Mouse (Mus musculus) heart, adult 18-20 months (tissue): ENCODE measurements around the gene Usp2. TPM values are rescaled to one million over a fixed set of nuclear protein-coding genes. Genes with fewer than 3 reads are reported as not detected.
"Not testable (repeated sequence)": the region's sequence is repeated elsewhere in the genome, so short reads cannot be mapped to it uniquely, and the experiment has no call there.

Source experiments
- DNase-seq, 2 experiments: peaks; one replicate each; pipeline ENCODE4 v3.0.0; 2021 to 2022; ENCODE audit warnings: mixed read lengths in 1 of 2
- total RNA-seq, 2 experiments: library from RNA; stranded (reverse); gene quantifications; 2 replicates each; pipeline ENCODE4 v1.2.3; 2021

The Usp2 gene
- total RNA-seq, 2 experiments from 2014 or later: 89.8 to 95.9 TPM

GRCm38 (mm10) chr9:44088877-44089608 is 22.2 kb downstream of the Usp2 start:
- DNase-seq: peak in 1 of 2 experiments; percentile 36

GRCm38 (mm10) chr9:44093612-44094503 is 27.0 kb downstream of the Usp2 start:
- peak; percentile 77 to 85 for DNase-seq

DNA sequence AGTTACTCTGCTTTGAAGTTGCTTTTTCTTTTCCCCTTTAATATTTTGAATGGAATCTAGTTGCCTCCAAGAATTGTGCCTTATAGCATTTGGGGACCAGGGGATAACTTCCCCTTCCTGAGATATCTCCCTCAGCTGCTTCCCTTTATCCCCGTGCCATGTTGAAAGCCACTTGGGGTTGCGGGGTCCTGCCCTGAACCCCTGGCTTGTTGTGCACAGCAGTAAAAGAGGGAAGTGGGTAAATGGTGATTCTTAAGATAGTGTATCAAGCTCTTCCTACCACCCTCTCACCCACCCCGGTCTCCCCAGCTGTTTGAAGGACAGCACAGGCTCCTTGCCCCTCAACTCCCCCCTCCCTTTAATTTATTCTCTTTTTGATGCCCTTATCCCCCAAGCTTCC is 27.9 kb downstream of the Usp2 start:
- DNase-seq: peak in 1 of 2 experiments; percentile 10

- no peak for DNase-seq
Measured at GRCm38 (mm10) chr9:44095781-44096180, 29.0 kb downstream of the Usp2 start.

DNA sequence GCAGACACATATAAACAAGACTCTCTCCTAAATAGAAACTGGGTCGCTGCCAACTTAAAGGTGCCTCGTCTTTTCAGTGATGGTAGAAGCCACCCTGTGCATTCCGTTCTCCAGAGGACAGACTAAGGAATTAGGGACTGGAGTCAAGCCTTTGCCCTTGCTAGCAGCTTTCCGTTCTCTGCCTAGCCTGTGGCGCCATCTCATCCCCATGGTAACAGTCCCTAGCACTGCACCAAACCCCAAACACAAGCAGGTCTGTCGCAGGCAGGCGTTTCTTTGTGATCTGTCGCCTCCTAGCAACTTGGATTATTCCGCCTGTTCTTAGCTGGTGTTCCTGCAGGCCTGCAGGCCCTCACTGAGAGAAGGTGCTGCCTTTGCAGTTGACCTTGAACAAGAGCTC is 29.7 kb downstream of the Usp2 start:
- peak in 1 of 2 experiments; percentile 45 for DNase-seq

GRCm38 (mm10) chr9:44101490-44101889 is 34.7 kb downstream of the Usp2 start, which contains the start of gene Mfrp:
TSS of gene Mfrp (plus strand) at chr9:44101729.
- no peak for DNase-seq

DNA sequence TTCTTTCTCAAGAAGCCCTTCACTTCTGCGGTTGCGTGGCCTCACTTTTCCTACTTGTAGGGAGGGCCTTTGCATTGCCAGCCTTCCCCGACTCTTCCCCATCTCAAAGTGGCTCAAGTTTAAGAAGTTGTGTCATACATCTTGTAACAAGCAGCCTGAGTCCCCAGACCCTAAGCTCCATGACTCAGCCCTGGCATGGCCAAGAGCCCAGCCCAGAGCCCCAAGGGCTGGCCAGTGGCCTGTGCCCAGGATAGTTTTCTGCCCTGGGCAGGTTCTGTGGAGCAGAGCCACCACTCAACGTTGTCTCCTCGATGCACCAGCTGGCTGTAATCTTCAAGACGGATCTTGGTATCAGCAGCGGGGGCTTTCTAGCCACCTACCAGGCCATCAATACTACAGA is 38.1 kb downstream of the Usp2 start:
- no peak for DNase-seq

GRCm38 (mm10) chr9:44105781-44106180 is 39.0 kb downstream of the Usp2 start:
- no peak for DNase-seq

DNA sequence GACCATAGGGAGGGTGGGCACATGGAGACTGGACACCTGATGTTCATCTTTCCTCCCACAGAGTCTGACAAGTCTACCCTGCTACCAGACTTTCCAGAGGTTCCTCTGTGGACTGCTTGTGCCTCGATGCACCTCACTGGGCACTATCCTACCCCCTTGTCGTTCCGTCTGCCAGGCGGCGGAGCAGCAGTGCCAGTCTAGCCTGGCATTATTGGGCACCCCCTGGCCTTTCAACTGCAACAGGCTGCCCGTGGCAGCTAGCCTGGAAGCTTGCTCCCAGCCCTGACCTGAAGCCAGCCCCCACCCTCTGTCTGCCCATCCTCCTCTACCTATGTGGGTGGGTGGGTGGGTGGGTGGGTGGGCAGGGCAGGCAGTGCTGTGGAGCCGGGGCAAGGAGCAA is 39.4 kb downstream of the Usp2 start:
- no peak for DNase-seq

- no peak for DNase-seq
Measured at GRCm38 (mm10) chr9:44106596-44106995, 39.8 kb downstream of the Usp2 start.

DNA sequence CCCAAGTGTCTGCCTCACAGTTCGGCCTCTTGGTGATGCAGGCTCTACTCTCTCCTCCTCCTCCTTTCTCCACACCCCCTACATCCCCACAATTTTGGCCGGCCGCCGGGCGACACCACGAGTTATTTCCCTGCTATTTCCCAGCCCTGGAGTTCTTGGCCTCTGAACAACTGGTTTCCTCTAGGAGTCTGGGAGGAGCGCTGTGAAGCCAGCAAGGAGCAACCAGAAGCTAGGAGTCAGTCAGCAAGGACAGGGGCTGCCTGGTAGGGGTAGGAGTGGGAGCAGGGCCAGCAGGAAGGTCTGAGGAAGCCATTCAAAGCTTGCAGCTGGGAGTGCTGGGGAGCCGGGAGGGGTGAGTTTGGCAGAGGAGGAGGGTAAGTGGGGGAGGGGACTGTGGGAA is 40.3 kb downstream of the Usp2 start, which contains the start of gene C1qtnf5:
Gene C1qtnf5, plus strand, starts transcription at position 136 of the 400 bp plus-strand sequence.
- DNase-seq: peak; percentile 94 to 95

DNA sequence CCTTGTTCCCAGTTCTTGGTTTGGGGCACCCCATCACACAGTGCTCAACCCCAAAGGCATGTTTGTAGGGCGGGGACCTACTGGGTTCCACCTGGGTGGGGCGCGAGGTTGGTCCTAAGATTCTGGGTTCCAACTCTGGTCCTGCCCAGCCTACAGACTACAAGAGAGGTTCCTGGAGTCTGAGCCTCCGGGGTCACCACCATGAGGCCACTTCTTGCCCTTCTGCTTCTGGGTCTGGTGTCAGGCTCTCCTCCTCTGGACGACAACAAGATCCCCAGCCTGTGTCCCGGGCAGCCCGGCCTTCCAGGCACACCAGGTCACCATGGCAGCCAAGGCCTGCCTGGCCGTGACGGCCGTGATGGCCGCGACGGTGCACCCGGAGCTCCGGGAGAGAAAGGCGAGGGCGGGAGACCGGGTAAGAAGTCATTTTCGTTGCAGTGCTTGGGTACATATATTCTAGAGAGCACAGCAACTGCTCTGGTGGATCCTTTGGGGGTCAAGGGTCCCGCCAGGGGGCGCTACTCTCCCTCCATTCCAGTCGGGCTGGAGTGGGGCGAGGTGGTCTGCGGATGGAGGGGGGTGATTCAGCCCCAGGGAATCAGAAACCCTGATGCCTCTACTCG is 40.8 kb downstream of the Usp2 start:
- peak in 1 of 2 experiments; percentile 70 for DNase-seq

DNA sequence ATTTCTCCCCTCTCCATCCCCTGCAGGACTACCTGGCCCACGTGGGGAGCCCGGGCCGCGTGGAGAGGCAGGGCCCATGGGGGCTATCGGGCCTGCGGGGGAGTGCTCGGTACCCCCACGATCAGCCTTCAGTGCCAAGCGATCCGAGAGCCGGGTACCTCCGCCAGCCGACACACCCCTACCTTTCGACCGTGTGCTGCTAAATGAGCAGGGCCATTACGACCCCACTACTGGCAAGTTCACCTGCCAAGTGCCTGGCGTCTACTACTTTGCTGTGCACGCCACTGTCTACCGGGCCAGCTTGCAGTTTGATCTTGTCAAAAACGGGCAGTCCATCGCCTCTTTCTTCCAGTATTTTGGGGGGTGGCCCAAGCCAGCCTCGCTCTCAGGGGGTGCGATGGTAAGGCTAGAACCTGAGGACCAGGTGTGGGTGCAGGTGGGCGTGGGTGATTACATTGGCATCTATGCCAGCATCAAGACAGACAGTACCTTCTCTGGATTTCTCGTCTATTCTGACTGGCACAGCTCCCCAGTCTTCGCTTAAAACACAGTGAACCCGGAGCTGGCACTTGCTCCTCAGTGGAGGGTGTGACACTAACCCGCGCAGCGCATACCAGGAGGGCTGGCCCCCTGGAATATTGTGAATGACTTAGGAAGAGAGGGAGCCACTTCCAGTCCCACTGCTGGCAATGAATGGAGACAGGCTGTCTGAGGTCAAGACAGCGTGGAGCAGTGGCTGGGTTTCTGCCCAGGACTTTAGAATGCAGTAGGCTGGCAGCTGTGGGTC is 41.6 kb downstream of the Usp2 start:
- no peak for DNase-seq

GRCm38 (mm10) chr9:44109360-44110095 is 42.7 kb downstream of the Usp2 start:
- peak; percentile 70 to 90 for DNase-seq

GRCm38 (mm10) chr9:44111909-44112308 is 45.1 kb downstream of the Usp2 start:
- DNase-seq: not testable (repeated sequence)

DNA sequence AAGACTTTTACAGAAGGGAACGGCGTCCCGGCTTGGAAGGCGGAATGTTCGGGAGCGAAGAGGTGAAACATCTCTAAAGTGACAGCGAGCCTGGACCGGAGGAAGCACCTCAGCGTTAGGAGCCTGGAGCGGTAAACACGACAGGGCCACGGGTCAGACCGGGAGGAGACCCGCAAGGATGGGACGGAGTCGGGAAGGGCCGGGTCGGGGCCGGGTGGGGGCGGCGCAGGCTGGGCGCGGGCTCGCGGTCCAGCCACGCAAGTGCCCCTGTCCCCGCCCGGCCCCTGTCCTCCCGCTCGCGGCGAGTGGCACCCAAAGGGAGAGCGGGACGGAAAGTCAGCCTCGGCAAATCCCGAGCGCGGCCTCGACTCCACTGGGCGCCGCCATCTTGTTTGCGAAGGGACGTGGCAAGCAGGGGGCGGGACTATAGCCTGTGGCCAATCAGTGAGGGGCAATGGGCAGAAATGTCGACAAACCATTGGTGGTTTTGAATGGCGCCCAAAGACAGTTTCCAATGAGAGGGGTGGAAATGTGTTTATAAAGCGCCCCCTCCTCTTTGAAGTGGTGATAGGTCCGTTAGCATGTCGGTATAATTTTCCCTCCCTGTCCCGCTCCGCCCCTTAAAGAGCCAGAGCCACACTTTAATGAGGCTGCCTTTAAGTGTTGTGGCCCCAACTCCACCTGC is 46.4 kb downstream of the Usp2 start, which contains the start of the genes Gm49380 and Rnf26:
Gene Gm49380, minus strand, starts transcription at position 396 of the 685 bp plus-strand sequence.
Gene Rnf26, minus strand, starts transcription at position 413 of the 685 bp plus-strand sequence.
- DNase-seq: peak; percentile 98 to 99

DNA sequence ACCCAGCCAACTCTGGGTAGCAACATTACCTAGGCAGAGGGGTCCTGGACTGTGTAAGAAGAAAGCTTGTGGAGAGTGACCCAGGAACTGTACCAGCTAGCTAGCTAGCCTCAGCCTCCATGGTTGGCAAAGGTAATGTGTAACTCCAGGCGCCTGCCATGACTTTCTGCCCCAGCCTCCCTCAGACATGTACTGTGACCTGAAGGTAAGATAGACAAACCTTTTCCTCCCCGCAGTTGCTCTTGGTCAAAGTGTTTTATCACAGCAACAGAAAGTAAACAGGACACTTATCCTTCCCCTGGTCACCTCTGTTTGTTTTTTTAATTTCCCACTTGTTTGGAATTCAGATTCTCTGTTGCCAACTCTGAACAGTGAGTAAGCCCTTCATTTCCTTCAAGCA is 47.6 kb downstream of the Usp2 start:
- no peak for DNase-seq

GRCm38 (mm10) chr9:44115599-44115998 is 48.8 kb downstream of the Usp2 start:
- DNase-seq: no peak

DNA sequence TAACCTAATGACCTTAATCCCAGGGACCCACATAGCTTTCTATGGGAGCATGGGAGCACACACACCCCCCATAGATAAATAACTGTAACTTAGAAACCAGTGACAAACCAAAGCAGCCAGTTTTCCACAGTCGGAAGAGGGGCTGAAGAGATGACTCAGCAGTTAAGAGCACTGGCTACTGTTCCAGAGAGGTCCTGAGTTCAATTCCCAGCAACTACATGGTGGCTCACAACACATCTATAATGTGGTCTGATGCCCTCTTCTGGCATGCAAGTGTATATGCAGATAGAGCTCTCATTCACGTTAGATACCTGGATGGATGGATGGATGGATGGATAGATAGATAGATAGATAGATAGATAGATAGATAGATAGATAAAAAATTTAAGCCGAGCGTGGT is 49.4 kb downstream of the Usp2 start:
- DNase-seq: no peak

DNA sequence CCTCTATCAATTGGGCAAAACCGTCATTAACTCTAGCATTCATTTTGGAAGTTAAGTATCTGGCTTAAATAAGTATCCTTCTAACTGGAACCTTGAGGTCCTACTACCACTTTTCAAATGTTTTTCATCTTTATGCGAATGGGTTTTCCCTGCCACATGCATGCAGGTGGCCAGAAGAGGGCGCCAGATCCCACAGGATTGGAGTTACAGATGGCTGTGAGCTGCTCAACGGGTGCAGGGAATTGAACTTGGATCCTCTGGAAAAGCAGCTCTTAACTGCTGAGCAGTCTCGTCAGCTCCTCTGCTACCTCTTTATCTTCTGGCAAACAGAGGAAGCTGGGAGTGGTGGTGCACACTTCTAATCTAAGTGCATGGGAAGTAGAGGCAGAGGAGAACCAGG is 52.2 kb downstream of the Usp2 start:
- peak in 1 of 2 experiments; percentile 56 for DNase-seq
